Mouse (Mus musculus): Measurements from ENCODE around the gene Pax2. TPM values are rescaled to one million over a fixed set of nuclear protein-coding genes. Genes with fewer than 3 reads are reported as not detected.
"Not testable (repeated sequence)": the region's sequence is repeated elsewhere in the genome, so short reads cannot be mapped to it uniquely, and the experiment has no call there.

Gene Pax2
- total RNA-seq, 2 experiments from 2014 or later = not detected

DNA sequence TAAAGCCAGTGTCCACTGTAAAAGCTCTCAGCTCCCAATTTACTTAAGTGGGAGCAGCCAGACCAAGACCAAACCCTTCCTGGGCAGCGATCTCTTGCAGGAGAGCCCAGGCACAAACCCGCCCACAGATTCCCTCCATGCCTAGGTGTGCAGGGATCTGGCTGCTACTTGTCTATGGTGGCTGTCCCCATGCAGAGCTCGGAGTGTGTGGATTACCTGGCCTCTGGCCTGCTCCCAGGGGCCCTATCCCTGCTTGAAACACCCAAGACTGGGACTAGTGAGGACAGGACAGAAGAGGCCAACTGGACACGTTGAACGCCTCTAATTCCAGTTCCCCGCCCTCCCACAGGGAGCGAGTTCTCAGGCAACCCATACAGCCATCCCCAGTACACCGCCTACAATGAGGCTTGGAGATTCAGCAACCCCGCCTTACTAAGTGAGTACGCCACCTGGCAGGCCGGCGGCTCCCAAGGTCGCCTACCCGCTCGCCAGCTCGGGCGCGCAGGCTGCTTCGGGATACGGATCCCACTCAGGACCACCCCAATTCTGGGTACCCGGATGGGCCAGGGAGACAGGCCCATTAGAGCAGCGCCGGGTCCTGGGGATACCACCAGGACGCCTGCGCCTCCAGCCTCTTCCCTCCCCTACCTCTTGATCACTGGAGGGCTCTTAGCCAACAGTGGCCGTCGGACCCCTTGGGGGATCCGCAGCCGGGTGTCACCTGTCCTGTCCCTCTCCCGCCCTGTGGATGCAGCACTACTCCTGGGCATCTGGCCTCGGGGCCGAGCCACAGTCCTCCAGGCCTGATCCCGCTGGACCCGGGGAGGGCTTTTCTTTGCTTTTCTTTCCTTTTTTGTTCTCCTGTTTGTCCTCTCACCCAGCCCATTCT is 79.4 kb downstream of the Pax2 start:
- TF ChIP-seq CTCF (IDR thresholded peaks at IDR 0.05) = no peak
- peak overlapping the region; percentile 69 for H3K4me3 ChIP-seq
- intact Hi-C loops (cut with DNase I) = no loop called here
- H3K27ac ChIP-seq = no peak overlapping the region
- no peak for DNase-seq

GRCm38 (mm10) chr19:44835931-44836861 is 80.4 kb downstream of the Pax2 start:
- TF ChIP-seq CTCF (IDR thresholded peaks at IDR 0.05) = no peak
- H3K4me3 ChIP-seq = peak overlapping the region; percentile 69
- H3K27ac ChIP-seq = no peak overlapping the region
- intact Hi-C loops (cut with DNase I) = no loop called here
- no peak for DNase-seq

- peak overlapping the region; percentile 69 for H3K4me3 ChIP-seq
- TF ChIP-seq CTCF (IDR thresholded peaks at IDR 0.05) = no peak
- no peak overlapping the region for H3K27ac ChIP-seq
- DNase-seq = peak; percentile 39
- intact Hi-C loops (cut with DNase I) = no loop called here
Measured at GRCm38 (mm10) chr19:44837426-44838205, 81.8 kb downstream of the Pax2 start.

DNA sequence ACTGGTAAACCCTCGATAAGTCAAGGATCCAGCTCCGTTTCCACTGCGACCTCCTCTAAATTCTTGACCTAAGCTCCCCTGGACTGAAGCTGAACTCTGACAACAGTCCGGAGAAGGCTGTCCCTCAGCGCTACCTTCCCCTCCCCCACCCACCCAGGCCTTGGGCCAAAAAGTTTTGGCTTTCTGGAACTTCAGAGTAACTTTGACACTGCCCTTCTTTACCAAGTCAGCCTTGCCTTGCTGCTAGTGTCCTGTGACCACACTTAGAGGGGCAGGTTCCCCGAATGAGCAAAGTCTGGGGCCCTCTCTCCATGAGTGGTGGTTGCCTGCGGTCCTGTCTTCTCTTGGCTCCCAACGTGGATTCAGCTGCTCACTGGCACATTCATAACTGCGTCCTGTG is 82.5 kb downstream of the Pax2 start:
- H3K4me3 ChIP-seq = no peak overlapping the region; the same call in 1 of the 2 replicates
- no peak overlapping the region for H3K27ac ChIP-seq
- no peak for TF ChIP-seq CTCF (IDR thresholded peaks at IDR 0.05)
- intact Hi-C loops (cut with DNase I) = no loop called here
- no peak for DNase-seq

- H3K27ac ChIP-seq; intact Hi-C loops (cut with DNase I): not testable (repeated sequence)
Measured at GRCm38 (mm10) chr19:44842661-44843060, 86.8 kb downstream of the Pax2 start.

DNA sequence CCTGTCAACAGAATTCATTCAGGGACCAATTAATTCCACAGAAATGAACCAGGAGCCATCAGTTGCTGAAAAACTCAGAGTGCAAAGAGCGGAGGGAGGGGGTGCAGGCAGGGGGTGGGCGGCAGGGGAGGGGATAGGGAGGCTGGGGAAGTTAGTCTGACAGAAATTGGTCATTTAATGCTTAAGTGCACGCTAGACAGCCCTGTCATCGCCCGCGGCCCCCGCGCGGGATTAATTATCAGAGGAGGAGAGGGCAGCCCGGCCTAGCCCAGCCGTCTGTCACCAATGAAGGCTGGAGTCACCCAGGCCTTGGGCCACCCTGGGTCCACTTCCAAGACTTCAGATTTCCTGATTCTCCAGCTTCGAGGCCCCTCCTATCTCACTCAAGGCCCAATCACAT is 93.6 kb downstream of the Pax2 start:
- no peak overlapping the region for H3K27ac ChIP-seq
- DNase-seq = no peak
- intact Hi-C loops (cut with DNase I) = no loop called here
- no peak overlapping the region for H3K4me3 ChIP-seq
- TF ChIP-seq CTCF (IDR thresholded peaks at IDR 0.05) = no peak

More at GRCm38 (mm10) chr19:44842661-44843060, 86.8 kb downstream of the Pax2 start:
- not testable (repeated sequence) for H3K4me3 ChIP-seq, DNase-seq

- H3K4me3 ChIP-seq = no peak overlapping the region
- TF ChIP-seq CTCF (IDR thresholded peaks at IDR 0.05) = no peak
- DNase-seq = no peak
- intact Hi-C loops (cut with DNase I) = no loop called here
- H3K27ac ChIP-seq = no peak overlapping the region
Measured at GRCm38 (mm10) chr19:44858671-44859070, 102.8 kb downstream of the Pax2 start.

DNA sequence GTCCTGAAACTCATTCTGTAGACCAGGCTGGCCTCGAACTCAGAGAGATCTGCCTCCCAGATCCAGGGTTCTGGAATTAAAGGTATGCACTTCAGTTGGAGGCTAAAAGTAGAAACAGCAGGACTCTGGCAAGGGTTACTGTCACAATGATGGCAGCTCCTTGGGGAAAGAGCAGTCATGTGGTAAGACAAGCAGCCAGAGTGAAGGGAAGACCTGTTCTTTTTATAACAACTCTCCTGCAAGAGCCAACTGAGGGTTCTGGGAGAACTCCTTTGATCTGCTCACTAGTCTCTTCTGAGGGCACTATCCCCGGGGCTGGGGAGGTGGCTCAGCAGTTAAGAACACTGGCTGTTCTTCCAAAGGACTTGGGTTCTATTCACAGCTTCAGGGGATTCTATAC is 112.9 kb downstream of the Pax2 start:
- Histone ChIP-seq H3K27ac (no peak overlapping the region), H3K4me3 (no peak overlapping the region)
- DNase-seq = no peak
- intact Hi-C loops (cut with DNase I) = no loop called here
- TF ChIP-seq CTCF (IDR thresholded peaks at IDR 0.05) = no peak

DNA sequence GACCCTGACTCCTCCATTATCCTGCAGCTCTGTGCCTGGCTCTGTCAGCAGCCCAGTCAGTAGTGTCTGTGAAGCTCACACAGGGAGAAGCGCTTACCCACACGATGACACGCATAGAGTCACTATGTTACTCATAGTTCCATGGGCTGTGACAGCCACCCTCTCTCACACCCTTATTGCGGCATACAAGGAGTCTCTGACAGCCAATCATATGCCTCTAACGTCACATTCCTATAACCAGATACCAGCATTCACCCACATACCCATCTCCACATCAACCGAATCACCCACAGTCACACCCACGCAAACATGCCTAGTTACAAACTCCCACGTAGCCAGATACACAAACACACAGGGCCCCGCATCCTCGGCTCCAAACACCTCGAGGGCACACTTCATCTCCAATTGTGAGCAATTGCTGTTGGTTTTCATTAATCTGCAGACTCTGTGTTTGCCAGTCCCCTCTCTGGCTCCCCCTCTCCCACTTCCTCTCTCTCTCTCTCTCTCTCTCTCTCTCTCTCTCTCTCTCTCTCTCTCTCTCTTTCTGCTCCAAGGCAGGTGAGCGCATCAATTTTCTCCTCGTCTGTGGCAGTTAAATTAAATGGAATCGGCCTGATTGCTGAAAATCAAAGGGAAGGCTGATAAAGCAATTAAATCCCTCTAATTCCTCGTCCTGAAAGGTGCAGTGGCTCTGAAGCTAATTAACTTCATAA is 118.5 kb downstream of the Pax2 start:
- DNase-seq = no peak
- Histone ChIP-seq H3K27ac (no peak overlapping the region), H3K4me3 (no peak overlapping the region)
- TF ChIP-seq CTCF (IDR thresholded peaks at IDR 0.05) = no peak
- intact Hi-C loops (cut with DNase I) = no loop called here

GRCm38 (mm10) chr19:44874928-44875327 is 119.1 kb downstream of the Pax2 start:
- no peak overlapping the region for H3K27ac ChIP-seq
- intact Hi-C loops (cut with DNase I) = no loop called here
- H3K4me3 ChIP-seq = no peak overlapping the region
- TF ChIP-seq CTCF (IDR thresholded peaks at IDR 0.05) = no peak
- no peak for DNase-seq

DNA sequence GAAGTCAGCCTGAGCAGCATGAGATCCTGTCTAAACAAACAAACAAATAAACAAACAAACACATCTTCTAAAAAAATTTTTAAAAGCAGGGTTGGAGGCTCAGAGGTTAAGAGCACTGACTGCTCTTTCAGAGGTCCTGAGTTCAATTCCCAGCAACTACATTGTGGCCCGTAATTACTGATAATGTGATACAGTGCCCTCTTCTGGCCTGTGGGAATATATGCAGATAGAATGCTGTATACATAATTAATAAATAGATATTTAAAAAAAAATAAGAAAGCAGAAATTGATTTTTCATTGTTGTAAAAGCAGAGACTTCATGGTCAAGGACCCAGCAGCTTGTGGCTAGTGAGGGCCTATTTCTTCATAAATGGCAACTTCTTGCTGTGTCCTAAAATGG is 119.9 kb downstream of the Pax2 start:
- peak; percentile 14; the same call in 1 of the 2 replicates for TF ChIP-seq CTCF (IDR thresholded peaks at IDR 0.05)
- DNase-seq = no peak
- H3K27ac ChIP-seq = no peak overlapping the region
- no peak overlapping the region for H3K4me3 ChIP-seq
- intact Hi-C loops (cut with DNase I) = no loop called here

- Histone ChIP-seq H3K4me3 (no peak overlapping the region), H3K27ac (no peak overlapping the region)
- intact Hi-C loops (cut with DNase I) = no loop called here
- no peak for TF ChIP-seq CTCF (IDR thresholded peaks at IDR 0.05)
- DNase-seq = no peak
Measured at GRCm38 (mm10) chr19:44876529-44876928, 120.7 kb downstream of the Pax2 start.
